Mouse (Mus musculus): ENCODE measurements at regions not wholly inside any gene's neighbourhood (a gene's known extent, or its start where the extent isn't known, plus 50 kb on each side); places are given as distances from the start of the nearest gene placed in this dataset.

DNA sequence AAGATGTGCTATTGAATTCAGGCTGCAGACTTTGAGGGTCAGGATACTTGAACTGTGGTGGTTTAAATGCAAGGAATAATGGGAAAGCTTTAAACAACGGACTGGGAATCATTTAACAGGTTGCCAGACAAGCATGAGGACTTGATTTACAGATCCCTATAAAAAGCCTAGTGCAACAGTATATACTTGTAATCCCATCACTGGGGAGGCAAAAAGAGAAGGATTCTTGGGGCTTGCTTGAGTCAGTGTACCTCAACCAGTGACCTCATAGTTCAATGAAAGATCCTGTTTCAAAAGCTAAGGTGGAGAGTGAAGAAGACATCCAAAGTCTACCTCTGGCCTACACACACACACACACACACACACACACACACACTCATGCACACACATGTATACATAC, 99.8 kb downstream of the Lrrn1 start:
- TF ChIP-seq MYOG (IDR thresholded peaks at IDR 0.05; ENCODE audit: control insufficient read depth in 1 of 3, insufficient read depth in 1 of 3, insufficient read length in 2 of 3, low read depth in 2 of 3) (no peak), CEBPB (IDR thresholded peaks at IDR 0.05; ENCODE audit: insufficient read depth, poor library complexity, severe bottlenecking) (no peak)
